Mouse (Mus musculus) left cerebral cortex, postnatal 10 days (tissue): ENCODE measurements around the gene Tbc1d14. TPM values are rescaled to one million over a fixed set of nuclear protein-coding genes. Genes with fewer than 3 reads are reported as not detected.

Source experiments
- DNase-seq, 2 experiments: peaks; one replicate each; pipeline ENCODE4 v3.0.0; 2021 to 2022; ENCODE audit warnings: low spot score in 2 of 2, mixed read lengths in 1 of 2; ENCODE audit errors: extremely low spot score in 1 of 2
- intact Hi-C: fragments of 180-260 bp; cut with DNase I; formaldehyde crosslinking; loops from one replicate; pipeline ENCODE4 v1.15.1; 2025
- total RNA-seq, 2 experiments: library from RNA; stranded (reverse); gene quantifications; 2 replicates each; pipeline ENCODE4 v1.2.3; 2021

Tbc1d14 gene
- total RNA-seq, 2 experiments from 2014 or later = 89.7 to 95.6 TPM

DNA sequence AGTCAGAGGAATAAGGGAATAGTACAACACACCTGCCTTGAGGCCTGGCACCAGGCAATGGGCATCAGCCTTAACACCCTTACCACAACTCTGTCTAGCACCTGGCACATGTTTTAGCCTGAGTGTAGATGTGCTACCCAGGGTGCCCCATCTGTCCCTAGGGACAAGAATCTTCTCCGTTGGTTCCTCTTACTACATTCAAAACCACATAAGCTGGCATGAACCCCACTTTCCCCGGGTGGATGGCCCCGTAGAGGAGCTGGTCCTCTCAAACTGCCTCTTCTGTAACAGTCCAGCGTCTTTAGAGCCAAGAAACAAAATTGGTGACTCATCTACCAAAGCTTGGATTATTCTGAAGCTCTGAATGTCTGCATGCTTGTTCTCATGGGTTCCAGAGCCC, 112.7 kb downstream of the Tbc1d14 start:
- intact Hi-C loops = no loop called here
- no peak for DNase-seq

DNA sequence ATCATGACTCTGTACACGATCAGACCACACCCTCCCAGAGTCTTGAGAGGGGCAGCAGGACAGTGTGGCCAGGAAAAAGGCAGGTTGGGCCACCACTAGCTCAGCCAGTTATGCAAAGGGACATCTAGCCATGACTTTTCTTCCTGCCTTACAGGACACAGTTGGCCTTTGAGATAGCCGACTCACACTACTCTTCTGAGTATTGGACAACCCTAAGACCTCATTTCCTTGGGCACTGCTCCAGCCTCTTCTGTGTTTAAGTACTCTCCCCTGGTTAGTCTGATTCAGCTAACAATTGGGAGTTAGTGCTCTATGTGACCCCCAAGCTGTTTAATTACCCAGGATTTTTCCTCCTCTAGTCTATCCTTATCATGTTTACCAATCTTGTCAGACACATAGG, 113.3 kb downstream of the Tbc1d14 start:
- intact Hi-C loops = no loop called here
- DNase-seq = no peak

DNA sequence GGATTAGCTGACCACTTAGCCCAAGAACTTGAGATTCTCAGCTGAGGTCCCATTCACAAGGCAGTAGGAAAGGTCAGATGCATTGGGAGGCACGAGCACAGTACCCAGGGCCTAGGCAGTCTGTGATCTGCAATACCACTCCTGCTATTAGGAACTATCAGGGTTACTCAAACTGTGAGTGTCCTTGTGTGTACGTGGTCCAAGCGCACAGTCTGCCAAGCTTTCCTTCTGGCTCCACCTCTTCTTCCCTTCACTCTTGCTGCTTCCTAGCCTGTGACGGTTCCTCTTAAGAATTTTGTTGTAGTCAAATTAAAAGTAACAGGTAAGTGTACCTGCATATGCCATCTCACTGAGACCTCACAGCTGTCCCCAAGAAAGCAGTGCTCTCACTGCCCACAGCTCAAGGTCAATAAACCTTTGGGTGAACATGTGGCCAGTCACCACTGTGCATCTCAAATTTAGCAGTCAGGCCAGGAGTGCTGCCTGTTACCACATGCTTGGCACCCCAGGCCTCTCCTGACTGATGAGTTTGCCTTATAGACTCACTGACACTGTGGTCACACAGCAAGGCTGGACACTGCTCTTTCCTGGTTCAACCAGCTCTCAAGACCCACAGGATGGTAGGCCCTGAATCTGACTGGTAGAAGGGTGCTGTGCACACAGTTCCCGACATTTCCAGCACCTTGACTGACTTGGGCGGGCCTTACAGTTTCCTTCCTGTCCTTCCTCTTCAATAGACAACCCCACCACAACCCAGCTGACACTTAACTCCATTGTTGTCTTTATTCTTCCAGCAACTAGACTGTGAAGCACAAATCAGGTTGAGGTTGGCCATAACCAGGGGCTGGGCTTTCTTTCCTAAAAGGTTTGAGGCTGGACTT, 114.3 kb downstream of the Tbc1d14 start:
- DNase-seq = no peak
- intact Hi-C loops = no loop called here

DNA sequence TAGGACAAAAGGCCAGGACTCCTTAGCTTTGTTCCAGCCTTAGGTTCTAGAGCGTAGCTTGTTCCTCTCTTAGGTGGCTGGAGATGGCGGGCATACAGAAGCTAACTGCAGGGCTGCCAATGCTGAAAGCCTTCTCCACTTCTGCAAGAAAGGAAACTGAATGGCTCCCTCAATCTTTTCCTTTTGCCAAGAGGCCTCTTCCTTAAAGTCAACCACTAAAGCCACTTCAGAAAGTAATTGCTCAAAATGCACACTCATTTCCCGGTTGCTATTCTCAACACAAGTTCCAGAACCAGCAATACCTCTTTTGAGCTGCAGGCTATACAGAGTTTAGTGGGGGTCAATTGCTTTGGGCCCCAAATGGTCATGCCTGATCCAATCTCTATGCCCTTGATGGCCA, 115.6 kb downstream of the Tbc1d14 start:
- DNase-seq = no peak
- intact Hi-C loops = no loop called here

DNA sequence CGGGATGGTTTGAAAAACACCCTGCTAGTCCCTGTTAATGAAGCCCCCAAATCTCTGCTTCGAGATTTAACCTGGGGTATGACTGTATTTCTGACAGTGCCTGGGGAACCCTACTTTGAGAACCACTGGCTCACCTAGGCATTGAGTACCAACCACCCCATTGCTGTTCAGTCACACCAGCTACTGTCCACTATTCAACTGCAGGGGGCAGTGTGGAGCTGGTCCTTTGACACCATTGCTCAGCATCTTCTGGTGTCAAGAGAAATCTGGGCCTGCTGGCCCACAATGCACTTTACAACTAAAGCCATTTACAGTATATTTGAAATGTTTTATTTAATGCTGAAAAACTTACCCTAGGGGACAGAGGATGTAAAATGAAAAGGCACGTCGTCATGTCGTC, 118.8 kb downstream of the Tbc1d14 start:
- intact Hi-C loops = no loop called here

DNA sequence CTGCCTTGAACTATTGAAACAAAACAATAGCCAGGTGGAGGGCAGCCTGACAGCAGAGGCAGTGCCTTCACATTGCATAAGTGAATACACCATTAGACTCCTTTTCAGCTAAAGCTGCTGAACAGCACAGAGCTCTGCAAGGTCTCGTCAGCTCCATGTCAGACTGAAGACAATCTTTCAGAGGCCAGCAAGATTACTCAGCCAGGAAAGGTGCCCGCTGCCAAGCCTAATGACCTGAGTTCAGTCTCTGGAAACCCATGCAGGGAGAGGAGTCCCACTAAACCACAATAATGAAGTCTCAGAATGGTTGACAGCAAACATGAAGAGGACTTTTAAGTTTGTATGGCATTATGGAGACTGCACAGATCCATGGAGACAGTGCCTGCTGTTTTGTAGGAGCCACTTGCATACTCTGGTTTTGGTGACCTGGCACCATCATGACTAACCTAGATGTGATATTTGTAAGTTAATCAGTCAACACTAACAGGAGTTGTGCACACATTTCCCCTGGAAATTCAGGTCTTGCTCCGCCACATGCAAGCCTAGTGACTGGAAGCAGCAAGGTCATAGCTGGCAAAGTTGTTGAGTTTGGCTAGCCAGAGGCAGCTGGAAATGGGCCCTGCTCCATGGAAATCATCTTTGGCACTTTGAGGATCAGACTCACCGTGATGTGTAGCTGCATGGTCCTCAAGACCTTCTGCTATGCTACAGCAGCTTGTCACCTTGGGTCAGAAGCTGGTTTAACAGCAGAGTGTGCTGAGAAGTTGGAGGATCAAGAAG, 120.0 kb downstream of the Tbc1d14 start:
- DNase-seq = no peak
- intact Hi-C loops = no loop called here

More for the DNA sequence above, 118.8 kb downstream of the Tbc1d14 start:
- DNase-seq = peak; percentile 36 to 73

DNA sequence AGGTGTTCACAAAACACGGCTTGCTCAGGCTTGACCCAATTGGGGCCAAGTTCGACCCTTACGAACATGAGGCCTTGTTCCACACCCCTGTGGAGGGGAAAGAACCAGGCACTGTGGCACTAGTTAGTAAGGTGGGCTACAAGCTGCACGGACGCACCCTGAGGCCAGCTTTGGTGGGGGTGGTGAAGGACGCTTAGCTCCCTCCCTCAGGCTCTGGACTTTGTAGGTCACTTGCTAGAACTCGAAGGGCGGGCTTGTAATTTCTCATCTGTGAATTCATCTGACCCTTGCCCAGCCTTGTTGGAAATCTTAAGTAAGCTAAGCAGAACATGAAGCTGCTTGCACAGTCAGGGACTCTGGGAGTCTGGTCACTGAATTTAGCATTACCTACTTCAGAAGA, 121.9 kb downstream of the Tbc1d14 start:
- intact Hi-C loops = no loop called here
- no peak for DNase-seq

DNA sequence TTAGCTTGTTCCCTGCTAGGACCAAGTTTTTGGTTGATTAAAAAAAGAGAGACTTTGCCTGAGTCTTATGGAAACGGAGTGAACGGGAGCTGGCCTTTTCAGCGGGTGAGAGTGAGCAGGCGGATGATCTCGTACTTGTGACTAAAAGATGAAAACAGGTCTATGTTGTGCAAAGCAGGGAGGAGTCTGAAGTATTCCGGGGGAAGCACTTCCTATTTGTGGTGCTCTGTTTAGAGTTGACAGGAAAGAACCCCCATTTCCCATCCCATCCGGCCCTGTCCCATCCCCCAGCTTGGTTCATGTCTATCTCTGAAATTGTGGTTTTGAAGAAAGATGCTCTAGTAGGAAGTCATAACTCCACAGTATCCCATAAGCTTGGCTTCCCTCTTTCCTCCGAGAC, 127.2 kb downstream of the Tbc1d14 start:
- intact Hi-C loops = loop anchor here (2.0 kb wide), 1 partner anchor 283 kb away; the partner anchor contains the start of gene Bloc1s4
- no peak for DNase-seq

DNA sequence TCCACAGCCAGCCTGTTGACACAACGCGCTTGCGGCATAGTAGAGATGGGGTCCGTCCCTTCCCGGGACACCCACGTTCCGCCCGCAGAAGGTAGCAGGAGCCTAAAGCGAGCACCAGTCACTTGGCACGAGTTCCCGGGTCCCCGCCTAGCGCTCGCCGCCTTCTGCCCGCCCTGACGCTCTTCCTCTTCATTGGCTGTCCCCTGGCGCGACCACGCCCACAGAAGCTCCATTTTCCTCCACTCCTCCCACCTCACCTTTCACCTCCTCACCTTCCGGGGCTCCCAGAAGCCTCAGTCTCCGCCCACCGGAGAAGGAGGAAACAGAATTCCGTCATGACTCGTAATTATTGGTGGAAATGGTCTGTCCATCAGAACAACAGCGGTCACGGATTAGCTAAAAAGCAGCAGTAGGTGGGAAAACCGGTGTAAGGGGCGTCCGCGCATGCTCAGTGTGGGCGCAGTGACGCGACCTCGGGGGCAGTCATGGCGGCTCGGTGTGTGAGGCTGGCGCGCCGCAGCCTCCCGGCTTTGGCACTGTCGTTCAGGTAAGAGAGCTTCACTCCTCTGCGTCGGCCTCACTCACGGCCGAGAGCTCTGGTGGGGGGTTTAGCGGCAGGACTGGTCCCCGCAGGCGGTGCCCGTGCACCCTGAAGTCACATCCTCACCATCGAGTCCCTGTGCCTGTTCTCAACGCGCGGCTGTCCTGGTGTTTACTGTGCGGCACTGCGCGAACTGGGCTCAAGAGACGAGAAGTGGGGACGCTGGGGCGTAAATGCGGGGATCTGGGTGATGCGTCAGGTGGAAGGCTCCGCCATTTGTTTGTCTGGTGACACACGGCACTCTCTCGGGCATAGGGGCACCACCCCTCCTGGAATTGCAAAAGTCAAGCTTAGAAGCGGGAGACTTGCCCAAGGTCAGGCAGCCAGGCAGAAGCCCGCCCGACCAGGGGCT, 128.1 kb downstream of the Tbc1d14 start, which contains the start of gene Grpel1:
Gene Grpel1 (plus strand): TSS at position 290 of the 953 bp plus-strand sequence.
- intact Hi-C loops = loop anchor here (2.0 kb wide), 1 partner anchor 284 kb away; the partner anchor contains the start of gene Bloc1s4

DNA sequence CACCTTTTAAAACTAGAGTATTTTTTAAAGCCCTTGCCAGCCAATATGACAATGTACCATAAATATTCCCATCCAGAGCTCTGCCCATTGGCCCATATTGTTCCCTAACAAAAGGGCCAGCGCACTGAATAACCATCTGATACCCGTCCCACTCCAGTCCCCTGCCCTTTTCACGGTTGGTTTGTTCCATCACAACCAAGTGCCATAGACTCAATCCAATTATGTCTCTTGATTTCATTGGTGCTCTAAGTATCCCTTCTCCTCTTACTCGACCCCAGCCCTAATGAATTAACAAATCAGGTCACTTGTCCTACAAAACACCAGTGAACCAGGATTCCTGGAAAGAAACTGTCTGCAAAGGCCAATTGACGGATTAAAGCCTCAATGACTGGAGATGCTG, 129.7 kb downstream of the Tbc1d14 start:
- DNase-seq = no peak
- intact Hi-C loops = no loop called here

More for the DNA sequence above, 128.1 kb downstream of the Tbc1d14 start, which contains the start of gene Grpel1:
- peak; percentile 99 to 100 for DNase-seq

DNA sequence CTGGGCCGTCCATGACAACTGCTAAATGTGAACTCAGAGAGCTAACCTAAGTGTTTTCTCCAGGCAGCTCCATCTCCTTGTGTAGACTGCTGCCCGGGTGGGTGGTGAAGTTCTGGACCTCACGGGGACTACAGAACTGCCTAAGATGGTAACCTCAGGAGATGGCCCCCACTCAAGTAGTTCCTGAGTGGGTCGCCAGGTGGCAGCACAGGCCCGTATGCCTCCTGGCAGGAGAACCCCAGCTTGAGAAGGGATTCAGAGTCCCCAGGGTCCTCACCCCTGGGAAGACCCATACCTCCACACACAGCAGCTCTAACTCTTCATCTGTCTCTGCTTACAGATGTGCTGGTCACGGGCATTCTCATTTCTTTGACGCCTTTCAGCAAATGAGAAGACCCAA, 130.3 kb downstream of the Tbc1d14 start:
- DNase-seq = peak in 1 of 2 experiments; percentile 81
- intact Hi-C loops = no loop called here

DNA sequence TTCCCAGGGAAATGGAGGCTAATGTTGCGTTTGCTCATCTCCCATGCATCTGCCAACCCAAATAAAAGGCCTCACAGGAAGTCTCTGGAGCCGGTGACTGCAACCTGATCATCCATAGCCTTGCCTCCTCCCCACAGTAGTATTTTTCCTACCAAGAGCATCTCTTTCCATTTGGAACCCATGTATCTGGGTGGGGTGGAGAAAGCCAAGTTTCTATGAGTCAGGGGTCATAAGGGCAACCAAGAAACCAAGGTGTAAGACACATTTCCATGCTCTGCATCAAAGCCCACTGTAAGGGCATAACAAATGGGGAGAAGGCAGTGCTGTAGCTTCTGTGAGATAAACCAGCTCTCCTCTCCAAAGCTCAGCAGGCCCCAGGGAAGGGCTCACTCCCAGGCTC, 131.8 kb downstream of the Tbc1d14 start:
- DNase-seq = no peak
- intact Hi-C loops = no loop called here

DNA sequence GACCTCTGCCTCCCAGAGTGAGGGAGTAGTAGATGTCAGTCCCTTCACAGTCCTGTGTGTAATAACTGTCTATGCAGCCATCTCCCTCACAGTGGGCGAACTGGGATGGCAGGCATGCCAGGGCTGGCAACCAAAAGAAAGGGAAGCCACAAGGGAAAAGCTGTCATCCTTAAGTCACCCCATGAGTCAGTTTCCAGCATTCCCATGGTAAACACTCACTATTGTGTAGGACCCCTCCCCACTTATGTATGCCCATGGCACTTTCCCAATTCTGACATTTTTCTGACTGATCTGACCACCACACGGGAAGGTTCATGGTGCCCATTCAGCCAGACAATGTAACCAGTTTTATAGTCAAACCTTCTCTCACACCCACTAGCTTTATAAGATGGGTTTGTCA, 132.4 kb downstream of the Tbc1d14 start:
- intact Hi-C loops = no loop called here
- no peak for DNase-seq

DNA sequence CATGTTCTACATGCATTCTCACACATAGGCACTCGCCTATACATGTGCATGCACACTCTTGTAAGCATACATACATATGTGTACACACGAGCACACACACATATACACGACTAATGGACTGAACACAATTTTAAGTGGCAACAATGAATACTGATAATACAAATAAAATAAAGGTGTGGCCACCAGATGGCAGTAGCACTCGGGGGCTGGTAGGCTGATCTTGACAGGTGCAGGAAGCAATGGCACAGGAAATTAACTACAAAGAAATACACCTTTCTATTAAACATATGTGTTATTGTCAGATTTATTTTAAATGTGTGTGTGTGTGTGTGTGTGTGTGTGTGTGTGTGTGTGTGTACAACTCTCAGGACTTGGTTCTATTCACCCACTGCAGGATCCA, 134.2 kb downstream of the Tbc1d14 start:
- intact Hi-C loops = no loop called here
- no peak for DNase-seq

DNA sequence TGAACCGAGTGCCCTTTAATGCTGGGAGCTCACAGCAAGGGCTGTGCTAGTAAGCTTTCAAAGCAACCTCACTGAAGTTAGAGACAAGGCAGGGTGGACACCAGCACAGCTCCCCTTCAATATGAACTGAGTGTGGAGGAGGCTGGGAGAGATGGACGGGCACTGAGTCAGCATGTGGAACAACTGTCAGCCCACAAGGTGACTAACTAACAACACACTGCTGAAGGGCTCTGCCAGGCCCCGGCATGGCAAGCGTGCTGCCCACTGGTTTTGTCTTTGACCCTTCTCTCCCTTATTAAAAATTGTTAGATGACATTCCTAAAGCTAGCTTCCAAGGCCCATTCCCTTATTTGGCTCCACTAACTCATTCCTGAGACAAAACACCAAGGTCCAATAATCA, 135.4 kb downstream of the Tbc1d14 start:
- DNase-seq = no peak
- intact Hi-C loops = no loop called here

DNA sequence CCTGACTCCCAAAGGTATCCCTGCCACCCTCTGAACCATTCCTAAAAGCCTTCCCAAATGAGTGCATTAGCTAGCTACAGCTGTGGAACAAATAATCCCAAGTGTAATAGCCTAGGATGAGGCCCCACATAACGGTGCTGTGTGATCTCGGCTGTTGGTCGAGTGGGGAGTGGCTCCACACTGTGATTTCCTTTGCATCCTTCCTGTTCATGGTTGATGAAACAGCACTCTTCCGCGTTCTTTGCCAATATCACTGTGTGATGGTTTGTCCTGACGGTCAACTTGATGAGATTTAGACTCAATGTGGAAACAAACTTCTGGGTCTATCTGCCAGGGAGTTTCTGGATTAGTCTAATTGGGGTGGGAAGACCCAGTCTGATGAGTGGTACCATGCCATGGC, 140.3 kb downstream of the Tbc1d14 start:
- no peak for DNase-seq
- intact Hi-C loops = no loop called here

DNA sequence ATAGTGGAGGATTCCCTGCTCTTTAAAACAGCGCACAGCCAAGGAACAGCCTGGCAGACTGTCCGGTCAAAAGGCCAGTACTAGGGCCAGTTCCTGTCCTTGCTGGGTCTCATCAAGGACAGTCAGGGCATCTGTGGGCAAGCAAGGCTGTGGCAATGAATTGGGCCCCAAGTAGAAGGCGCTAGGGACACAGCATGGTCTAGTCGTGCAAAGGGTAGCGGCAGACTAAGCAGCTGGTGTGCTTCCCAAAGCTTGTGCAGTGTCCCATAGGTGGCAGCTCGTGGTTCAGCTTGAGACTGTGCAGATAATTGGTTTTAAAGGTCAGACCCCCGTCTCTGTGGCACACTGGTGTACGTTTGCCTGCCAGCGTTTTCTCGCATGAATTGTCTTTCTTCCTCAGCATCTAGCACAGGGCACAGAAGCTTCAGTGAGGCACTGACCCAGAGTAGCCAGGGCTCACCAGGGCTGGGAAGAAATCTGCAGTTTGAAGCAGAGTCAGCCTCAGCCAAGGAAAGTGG, 141.1 kb downstream of the Tbc1d14 start:
- intact Hi-C loops = no loop called here
- no peak for DNase-seq

DNA sequence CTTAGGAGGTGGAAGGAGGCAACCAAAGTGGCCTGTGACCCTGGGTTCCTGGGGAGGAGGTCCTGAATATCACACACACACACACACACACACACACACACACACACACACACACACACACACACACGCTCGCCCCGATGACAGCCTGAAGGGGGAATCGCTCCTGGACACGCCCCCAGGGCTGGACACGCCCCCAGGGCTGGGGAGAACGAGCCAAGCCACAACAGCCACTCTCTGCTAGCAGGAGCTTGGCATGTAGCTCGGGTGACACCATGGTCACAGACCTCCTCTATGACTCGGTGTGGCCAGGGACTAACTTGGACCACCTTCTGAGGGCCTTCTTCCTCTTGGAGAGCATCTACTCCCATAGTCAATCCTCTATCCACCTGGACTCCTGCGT, 142.0 kb downstream of the Tbc1d14 start:
- intact Hi-C loops = no loop called here
- DNase-seq = no peak
